Mouse (Mus musculus): ENCODE measurements at regions not wholly inside any gene's neighbourhood (a gene's known extent, or its start where the extent isn't known, plus 50 kb on each side); places are given as distances from the start of the nearest gene placed in this dataset.
A peak's percentile ranks its signal among the peaks of the same experiment; 100 is the strongest.

DNA sequence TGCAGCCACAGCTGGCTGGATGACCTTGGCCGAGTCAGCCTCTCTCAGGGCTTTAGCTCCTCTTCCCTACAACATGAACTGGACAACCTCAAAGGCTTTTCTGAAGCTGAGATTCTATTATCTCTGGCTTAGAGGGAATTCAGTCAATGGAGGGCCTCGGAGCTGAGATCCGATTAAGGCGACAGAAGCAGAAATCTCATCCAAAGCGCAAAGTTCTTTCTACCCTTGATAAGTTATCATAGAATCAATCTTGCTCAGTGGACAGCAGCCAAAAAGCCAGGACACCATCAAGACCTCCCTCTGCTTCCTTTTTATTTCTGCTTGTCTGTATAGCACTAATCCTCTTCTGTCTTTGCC is 474.8 kb downstream of the Nedd1 start:
- DNase-seq: no peak
- intact Hi-C loops (cut with DNase I): no loop called here

DNA sequence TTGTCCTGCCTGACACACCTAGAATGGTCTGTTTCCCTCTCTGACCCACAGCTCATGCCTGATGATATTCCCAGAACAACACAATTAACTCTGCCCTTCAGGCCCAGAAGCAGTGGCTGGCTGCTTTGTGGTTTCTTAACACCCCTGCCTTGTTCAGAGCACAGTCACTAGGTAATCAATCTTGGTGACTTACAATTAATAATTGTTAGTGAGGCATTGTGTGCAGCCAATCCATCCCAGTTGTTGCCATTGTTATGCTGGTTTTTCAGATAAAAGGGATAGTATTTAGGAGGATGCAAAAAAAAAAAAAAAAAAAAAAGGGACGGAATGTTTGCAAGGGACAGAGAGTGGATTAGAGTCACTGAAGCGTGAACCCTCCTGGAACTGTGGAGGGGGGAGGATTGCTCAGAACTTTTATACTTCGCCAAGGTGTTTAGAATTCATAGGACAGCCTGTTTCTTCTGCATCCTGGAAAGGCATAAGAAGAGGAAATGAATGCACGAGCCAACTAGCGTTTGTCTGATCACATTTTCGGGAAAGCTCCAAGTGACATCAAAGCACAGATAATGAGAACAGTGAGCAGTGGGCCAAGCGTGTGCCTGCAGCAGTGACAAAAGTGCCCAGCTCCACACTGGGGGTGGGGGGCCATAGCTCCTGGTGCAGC is 475.3 kb downstream of the Nedd1 start:
- intact Hi-C loops (cut with DNase I): no loop called here
- DNase-seq: no peak

DNA sequence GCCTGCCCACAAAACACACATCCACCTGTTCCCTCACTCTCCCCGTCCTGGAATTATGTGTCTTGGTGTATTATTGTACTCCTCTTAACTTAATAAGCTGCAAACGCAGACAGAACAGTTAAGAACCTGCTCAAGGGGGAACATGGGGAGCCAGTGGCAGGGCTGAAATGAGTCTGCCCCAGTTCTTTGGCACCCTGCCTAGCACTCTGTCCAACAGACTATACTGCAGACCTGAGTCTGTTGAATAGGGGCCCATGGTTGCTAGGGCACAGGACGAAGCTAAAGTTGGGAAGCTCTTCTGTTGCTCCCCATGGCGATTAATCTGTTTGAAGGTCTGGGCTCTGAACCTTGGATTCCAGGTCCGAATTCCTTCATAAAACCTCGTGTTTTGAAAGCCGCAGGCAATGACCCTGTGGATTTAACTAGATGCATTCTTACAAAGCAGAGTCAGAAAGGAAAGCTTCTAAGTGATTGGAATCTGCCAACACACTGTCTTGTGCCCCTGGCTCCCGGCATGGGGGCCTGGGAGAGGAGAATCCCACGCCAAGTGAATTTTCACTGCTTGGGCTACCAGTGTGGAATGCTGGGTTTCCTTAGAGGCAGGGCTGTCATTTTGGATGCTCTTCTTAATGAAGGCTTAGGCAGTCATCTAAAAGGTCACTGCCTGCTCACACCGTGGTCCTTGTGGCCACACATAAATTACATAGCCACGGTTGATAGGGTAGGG is 479.3 kb downstream of the Nedd1 start:
- intact Hi-C loops (cut with DNase I): no loop called here
- DNase-seq: peak in 1 of 2 experiments; percentile 1

DNA sequence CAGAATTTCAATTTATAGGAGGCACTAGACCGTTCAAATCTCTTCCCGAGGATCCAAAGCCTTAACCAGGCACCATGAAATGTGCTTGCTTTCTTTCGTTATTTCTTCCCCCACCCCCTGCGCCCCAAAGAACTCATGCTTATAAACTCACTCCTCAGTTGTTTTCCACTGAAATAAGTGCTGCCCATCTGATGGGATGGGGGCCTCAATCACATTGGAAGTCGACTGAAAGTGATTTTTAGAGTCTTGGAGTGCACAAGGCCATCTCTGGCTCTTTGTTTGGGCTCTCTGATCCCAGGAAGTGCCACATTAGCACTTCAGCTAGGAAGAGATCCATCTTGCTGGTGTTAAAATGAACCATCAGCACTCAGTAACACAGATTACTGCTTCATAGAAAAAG is 484.3 kb downstream of the Nedd1 start:
- intact Hi-C loops (cut with DNase I): no loop called here
- no peak for DNase-seq

DNA sequence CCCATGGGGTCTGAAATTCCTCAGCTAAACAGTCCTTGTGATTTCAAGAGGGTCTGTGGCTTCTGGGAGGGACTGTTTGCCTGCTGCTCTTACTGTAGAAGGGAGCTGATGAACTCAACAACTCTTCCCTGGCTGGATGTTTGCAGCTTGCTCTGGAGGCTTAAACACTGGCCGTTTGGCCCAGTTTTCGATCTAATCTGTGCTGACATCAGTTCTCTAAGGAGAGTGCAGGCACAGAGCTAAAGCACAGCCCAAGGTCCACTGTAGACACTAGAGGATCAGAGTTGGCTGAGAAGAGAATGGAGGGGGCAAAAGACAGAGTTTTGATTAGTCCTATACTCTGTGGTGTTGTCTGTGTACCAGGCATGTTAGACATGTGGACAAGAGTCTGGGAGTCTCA is 490.1 kb downstream of the Nedd1 start:
- DNase-seq: no peak
- intact Hi-C loops (cut with DNase I): no loop called here

DNA sequence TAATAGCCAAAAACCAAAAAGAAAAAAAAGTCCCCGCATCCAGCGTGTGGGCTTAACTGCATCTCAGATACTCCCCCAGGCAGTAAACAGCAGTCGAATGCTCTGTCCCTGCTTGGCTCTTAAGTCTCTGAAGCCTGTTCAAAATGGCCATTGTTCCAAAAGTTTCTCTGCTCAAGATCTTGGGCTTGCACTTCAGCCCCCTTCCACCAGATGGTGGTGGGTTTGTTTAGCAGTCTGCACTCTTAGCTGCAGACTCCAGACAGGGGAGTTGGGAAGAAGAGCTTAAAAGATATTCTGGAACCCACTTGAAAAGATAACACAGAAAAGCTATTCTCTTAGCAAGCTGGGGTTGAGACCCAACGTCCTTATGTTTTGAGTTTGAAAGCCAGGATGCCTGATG is 496.4 kb downstream of the Nedd1 start:
- intact Hi-C loops (cut with DNase I): no loop called here
- DNase-seq: no peak

DNA sequence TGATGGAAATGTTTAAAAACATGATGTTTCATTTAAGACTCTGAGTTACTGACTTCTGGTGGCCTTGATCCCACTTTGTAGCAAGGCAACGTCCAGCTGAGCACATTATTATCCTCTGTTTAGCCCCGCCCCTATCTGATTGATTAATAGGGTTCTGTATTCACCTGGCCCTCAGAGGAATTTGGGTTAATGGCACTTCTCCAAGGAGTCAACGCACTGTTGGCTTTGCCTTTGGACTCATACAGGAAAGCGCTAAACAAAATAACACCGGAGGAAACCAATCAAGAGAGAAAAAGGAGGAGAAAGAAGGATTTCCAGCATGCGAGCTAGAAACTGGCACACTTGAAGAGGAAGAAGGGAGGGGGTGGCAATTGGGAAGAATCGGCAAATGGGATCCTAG is 497.1 kb downstream of the Nedd1 start:
- DNase-seq: no peak
- intact Hi-C loops (cut with DNase I): no loop called here

DNA sequence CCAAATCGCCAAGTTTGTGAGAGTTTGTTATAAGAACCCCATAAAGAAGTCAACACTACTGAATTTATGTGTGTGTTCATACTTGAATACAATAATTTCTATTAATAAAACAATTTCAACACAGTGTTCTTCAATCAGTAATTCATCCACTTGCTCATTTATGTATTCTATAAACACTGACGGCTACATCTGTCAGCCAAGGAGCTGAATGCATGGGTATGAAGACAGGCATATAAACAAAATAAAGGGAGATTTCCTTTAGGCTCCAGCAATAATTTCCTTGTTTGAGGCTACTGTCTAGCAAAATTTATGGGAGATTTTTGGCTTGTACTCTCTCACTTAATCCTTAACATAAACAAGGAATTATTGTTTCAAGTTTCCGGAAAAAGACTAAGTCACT is 502.9 kb downstream of the Nedd1 start:
- no peak for DNase-seq

DNA sequence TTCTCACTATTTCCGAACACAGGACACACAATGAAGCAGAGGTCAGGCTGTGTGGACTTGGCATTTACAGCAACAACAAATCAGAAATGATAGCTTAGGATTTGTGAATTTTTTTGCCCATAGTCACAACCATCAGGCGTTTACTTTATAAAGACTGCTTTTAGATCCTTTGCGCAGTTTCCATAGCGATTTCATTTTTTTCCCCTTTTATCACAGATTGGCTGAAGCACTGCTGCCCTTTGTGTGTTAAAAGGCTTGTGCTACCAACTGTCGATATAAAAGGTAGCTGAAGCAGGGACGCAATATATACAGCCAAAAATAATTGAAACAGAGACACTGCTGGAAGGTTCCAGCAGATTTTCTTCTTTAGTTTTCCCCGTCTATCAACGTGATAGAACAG is 551.4 kb downstream of the Nedd1 start:
- intact Hi-C loops (cut with DNase I): no loop called here
- DNase-seq: no peak

More for the DNA sequence above, 502.9 kb downstream of the Nedd1 start:
- intact Hi-C loops (cut with DNase I): no loop called here

DNA sequence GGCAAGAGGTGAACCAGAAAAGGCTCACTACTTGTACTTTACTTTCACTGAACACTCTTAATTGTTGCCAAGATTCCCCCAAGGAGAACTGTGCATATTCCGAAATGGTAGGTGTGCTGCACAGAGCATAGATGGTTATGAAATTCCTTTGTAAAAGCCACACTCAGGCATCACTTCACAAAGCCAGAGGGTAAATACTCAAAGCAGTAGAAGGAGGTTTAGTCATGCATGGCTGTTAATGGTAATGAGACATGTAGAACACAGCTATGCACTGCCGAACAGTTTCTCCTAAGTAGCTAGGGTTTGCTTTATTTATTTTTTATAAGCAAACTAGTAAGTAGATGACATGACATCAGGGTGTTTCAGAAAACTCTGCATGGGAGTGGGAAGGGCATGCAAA is 556.2 kb downstream of the Nedd1 start:
- DNase-seq: no peak
- intact Hi-C loops (cut with DNase I): no loop called here

DNA sequence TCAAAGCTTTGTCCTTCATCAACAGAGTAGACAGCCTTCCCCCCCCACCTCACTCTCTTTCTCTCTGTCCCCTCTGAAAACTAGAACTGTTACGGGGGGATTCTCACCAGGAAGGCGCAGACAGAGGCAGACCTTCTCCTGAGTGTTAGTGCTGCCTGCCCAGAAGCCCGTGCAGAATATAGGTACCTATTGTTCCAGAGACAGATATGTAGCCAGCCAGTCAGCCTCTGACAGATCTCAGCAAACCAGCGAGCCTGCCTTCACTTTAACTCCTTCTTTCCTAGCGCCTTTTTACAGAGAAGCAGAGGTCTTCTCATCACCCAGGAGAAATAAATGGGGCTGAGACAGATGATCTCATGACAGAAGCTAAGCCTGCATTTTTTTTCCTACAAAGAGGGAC is 557.2 kb downstream of the Nedd1 start:
- intact Hi-C loops (cut with DNase I): no loop called here
- DNase-seq: no peak

DNA sequence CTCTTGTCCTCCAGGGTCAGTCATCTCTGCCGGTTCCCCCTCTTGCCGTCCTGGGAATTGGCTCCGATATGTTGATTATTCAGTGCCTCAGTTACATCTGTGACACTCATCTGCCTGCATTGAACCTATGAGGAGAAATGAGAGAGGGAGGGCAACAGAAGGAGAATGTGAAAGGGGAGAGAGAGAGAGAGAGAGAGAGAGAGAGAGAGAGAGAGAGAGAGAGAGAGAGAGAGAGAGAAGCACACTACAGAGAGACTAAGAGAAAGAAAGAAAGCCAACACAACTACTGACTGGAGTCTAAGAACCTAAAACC is 557.6 kb downstream of the Nedd1 start:
- intact Hi-C loops (cut with DNase I): no loop called here
- no peak for DNase-seq

DNA sequence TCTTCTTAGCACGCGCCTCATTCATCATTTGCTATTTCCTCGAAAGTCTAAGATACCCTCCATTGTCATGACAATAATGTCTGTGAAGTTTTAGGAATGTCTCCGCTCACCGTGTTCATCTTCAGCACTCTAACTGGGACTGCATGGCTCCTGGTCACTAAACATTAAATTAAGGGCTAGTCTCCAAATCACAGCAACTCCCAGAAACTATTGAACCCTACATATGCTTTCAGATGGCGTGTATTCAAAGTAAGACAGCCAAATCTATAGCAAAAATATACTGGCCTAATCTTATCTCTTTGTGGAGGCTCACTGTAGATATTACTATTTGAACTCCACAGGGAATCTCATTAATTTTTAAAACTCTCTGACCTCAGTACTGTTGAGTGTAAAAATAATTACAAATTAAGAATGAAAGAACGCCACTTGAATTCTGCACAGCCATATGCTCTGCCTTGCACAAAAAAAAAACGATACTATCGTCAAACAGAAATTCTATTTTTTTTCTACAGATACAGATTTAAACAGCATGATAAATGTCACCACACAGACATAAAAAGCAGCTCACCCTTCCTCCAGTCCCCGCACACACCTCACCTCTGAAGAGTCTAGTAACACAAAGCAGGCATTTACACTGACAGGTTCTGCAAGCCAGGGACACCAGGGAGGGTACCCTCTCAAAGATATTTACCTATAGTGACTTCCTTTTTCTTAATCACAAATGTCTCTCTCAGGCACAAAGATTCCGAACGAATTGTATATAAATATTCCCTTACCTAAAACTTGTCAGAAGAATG is 558.2 kb downstream of the Nedd1 start:
- no peak for DNase-seq
- intact Hi-C loops (cut with DNase I): no loop called here

DNA sequence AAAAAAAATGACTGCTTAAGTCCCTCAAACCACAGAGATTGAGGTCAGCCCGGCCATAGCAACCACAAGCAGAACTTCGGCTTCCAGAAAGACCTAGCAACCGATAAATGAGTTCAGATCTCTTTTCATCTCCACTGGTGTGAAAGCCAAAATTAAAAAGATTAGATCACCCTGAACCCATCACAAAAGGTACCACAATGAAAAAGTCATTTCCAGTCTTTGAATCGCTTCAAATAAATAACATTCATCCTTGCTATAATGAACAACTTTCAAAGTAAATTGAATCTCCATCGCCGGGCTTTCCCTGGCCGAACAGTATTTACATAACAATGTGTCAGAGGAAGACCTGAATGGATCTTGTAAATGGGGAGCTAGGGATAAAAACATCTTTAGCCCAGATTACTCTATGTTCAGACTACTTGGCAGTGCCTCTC is 559.1 kb downstream of the Nedd1 start:
- no peak for DNase-seq
- intact Hi-C loops (cut with DNase I): no loop called here

DNA sequence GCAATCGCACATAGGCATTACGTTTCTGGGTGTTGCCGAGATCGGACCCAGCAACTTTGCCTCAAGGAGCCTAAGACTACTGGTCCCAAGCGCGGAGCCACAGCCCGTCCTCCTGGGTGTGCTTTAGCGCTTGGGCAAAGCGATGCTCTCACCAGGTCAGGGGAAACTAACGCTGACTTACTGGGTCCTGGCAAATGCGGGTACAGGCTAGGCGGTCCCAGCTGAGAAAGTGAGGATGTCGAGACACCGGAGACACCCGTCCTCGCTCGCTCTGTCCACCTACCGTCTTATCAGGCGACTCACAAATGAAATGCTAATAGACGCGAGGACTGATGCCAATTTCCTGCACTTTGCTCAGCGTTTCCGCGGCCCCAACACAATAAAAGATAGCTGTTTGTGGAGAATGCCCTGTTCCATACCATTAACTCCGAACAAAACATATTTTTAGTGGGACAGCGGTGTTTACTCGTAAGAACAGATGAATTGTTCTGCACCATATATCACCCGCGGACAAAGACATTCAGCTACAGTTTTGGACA is 559.7 kb downstream of the Nedd1 start:
- peak in 1 of 2 experiments; percentile 1 for DNase-seq
- intact Hi-C loops (cut with DNase I): no loop called here

DNA sequence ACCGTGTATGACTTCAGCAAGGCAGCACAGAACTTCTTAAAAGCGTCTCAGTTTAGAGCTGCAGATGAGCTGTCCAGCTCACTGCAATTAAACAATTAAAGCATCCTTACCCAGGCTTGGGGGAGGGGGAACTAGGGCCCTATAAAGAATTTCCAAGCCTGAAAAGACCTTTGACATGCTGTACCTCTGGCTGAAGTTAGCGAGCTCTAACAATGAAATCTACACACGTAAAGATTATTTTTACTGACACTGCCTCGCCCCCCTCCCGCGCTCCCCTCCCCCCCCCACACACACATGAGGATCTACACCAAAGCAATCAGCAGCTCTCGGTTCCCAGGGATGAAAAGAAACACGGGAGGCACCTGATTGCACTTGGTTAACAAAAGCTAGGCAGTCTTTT is 560.7 kb downstream of the Nedd1 start:
- intact Hi-C loops (cut with DNase I): no loop called here
- DNase-seq: no peak

DNA sequence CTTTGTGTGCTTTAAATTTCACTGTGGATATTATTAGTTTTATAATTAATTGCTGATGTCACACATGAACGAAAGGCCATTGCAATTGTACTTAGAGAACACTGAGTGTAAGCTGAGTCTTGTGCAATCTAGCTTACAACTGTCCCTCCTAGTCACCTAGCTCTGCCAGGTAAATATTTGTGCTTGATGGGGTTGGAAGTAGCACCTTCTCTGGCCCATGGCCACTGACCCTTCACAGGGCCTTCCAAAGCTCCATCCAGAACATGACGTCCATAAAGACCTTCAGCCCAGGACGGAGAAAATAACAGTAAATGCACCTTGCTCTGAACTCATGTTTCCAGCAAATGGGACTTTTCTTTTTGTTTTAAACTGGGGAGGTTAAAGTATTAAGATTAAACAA is 576.0 kb downstream of the Nedd1 start:
- DNase-seq: no peak
- intact Hi-C loops (cut with DNase I): no loop called here

DNA sequence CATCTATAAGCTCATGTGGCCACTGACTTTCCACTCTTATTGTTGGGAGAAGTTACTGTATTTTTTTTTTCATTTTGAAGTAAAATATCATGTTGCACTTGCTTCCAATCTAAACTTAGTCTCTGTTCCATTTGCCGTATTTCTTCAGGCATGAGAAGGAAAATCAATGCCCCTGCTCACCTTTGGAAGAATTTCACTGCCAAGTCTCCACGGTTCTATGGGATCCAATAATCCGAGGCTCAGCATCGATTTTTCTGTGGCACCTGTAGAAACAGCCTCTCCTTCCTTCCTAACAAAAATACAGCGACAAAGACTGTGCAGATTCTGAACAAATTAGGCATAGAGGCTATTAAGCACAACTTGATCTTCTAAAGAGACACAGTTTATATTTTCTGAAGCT is 586.7 kb downstream of the Nedd1 start:
- intact Hi-C loops (cut with DNase I): no loop called here
- no peak for DNase-seq

DNA sequence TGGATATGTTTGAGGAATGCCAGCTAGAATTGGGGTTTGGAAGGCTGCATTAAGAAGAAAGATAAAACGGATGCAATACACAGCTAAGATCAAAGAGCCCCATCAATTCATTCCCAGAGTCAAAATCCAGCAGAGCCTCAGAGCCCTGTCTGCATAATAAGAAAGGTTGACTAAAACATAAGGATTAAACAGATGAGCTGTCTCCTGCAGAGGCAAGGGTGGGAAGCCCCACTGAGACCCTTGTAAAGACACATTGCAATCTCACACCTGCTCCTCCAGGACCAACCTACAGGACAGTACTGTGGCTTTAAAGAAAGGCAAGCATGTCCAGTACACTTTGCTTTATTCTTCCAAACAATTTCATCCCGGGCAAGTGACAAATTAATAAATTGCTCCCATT is 609.4 kb downstream of the Nedd1 start:
- intact Hi-C loops (cut with DNase I): no loop called here
- no peak for DNase-seq

DNA sequence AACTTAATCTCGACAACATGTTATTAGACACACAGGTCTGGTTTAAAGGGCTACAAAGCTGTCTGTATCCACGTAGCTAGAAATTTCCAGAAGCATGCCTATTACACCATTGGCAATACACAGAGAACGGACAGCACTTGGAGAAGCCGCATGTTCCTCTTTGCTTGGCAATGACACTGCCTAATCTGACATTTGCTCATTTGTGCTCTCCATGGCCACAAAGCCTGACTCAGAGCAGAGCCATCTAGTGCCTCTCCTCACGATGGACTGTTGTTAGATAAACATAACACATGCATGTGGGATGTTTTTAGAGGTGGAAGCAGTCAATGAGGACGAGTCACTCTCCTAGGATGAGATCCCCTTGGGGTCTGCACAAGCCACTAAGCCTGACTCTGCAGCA is 615.9 kb downstream of the Nedd1 start:
- intact Hi-C loops (cut with DNase I): no loop called here
- no peak for DNase-seq

DNA sequence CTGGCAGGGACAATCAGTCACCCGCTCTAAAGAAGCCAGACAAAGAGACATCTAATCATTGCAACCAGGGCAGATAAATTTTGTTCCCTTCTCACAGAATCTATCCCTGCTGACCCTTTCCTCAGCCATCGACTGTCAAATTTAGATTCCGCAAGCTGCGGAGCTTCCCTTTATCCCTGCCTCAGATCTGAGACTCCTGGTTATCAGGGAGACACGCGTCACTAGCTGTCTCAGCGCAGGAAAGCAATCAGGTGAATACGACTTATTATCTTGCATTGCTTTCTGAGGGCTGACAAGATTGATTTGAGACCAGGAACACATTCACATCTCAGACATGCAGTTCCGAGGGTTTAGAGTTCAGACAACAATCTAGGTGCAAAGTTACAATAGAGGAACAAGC is 618.3 kb downstream of the Nedd1 start:
- no peak for DNase-seq
- intact Hi-C loops (cut with DNase I): no loop called here

DNA sequence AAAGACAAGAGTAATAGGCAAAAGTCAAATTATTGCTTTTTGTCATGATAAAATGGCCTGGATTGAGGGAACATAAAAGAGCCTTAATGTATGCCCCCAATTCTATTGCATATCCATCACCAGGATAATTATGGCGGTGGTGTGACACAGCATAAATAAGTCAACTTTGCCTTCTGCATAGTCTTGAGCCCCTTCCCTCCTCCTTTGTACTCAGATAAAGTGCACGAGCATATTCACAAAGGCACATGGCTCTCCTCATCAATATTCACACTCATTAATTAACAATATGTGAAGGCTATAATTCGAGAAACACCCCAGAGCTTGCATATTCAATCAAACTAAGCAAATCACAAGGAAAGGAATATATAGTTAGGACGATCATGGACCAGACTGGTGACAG is 619.5 kb downstream of the Nedd1 start:
- intact Hi-C loops (cut with DNase I): no loop called here
- no peak for DNase-seq

Data from heart, postnatal 14 days (tissue).